Mouse (Mus musculus): ENCODE measurements around the gene Cbarp. TPM values are rescaled to one million over a fixed set of nuclear protein-coding genes. Genes with fewer than 3 reads are reported as not detected.

The Cbarp gene
- total and polyA plus RNA-seq, 2 experiments from 2014 or later, result 1.1 to 5.9 TPM

- no peak for TF ChIP-seq CTCF (IDR thresholded peaks at IDR 0.05; ENCODE audit: low read depth)
- TF ChIP-seq EP300 (IDR thresholded peaks at IDR 0.05; ENCODE audit: low read depth), result no peak
- DNase-seq (ENCODE audit: low spot score) (no peak), ATAC-seq (ENCODE audit: insufficient read depth, low read depth) (no peak)
- Histone ChIP-seq H3K27me3 (ENCODE audit: control insufficient read depth, insufficient read depth, low read length) (peaks cover 12% of the 10 kb centered on the region; the same call in 1 of the 2 replicates), H3K4me2 (ENCODE audit: low read depth, low read length) (peak overlapping the region; percentile 80), H3K9me3 (replicated peaks; ENCODE audit: control insufficient read depth, low read length) (no peaks in the 10 kb centered on the region), H3K36me3 (replicated peaks; ENCODE audit: control insufficient read depth, insufficient read depth, low read length) (peaks cover 28% of the 10 kb centered on the region), H3K9ac (replicated peaks; ENCODE audit: low read depth, low read length) (peak overlapping the region; percentile 88), H3K27ac (ENCODE audit: low read depth) (peak overlapping the region; percentile 92), H3K4me1 (ENCODE audit: control insufficient read depth, insufficient read depth) (peaks cover 40% of the 10 kb centered on the region), H3K4me3 (ENCODE audit: low read depth, low read length) (peak overlapping the region; percentile 64)
- WGBS, result 0% methylated on average over 15 of the region's 15 CpGs
Observed at GRCm38 (mm10) chr10:80142530-80142925, 1.9 kb upstream of the Cbarp start.

- Histone ChIP-seq H3K36me3 (replicated peaks; ENCODE audit: control insufficient read depth, insufficient read depth, low read length) (peaks cover 28% of the 10 kb centered on the region), H3K4me3 (ENCODE audit: low read depth, low read length) (peak overlapping the region; percentile 64), H3K27me3 (ENCODE audit: control insufficient read depth, insufficient read depth, low read length) (peaks cover 16% of the 10 kb centered on the region; the same call in 1 of the 2 replicates), H3K9me3 (replicated peaks; ENCODE audit: control insufficient read depth, low read length) (no peaks in the 10 kb centered on the region), H3K4me2 (ENCODE audit: low read depth, low read length) (peak overlapping the region; percentile 80), H3K4me1 (ENCODE audit: control insufficient read depth, insufficient read depth) (peaks cover 40% of the 10 kb centered on the region), H3K27ac (ENCODE audit: low read depth) (peak overlapping the region; percentile 92), H3K9ac (replicated peaks; ENCODE audit: low read depth, low read length) (peak overlapping the region; percentile 88)
- DNase-seq (ENCODE audit: low spot score) (peak; percentile 99), ATAC-seq (ENCODE audit: insufficient read depth, low read depth) (peak; percentile 83)
- under 1% methylated on average over 43 of the region's 43 CpGs for WGBS
- TF ChIP-seq CTCF (IDR thresholded peaks at IDR 0.05; ENCODE audit: low read depth) (no peak), EP300 (IDR thresholded peaks at IDR 0.05; ENCODE audit: low read depth) (no peak)
Observed at GRCm38 (mm10) chr10:80141786-80142529, 1.3 kb upstream of the Cbarp start.

- ATAC-seq (ENCODE audit: insufficient read depth, low read depth) (peak; percentile 78), DNase-seq (ENCODE audit: low spot score) (peak; percentile 96)
- Histone ChIP-seq H3K9ac (replicated peaks; ENCODE audit: low read depth, low read length) (no peak overlapping the region), H3K4me2 (ENCODE audit: low read depth, low read length) (peak overlapping the region; percentile 60), H3K4me3 (ENCODE audit: low read depth, low read length) (peak overlapping the region; percentile 64), H3K27ac (ENCODE audit: low read depth) (peak overlapping the region; percentile 81), H3K27me3 (ENCODE audit: control insufficient read depth, insufficient read depth, low read length) (peaks cover 22% of the 10 kb centered on the region; the same call in 1 of the 2 replicates), H3K9me3 (replicated peaks; ENCODE audit: control insufficient read depth, low read length) (no peaks in the 10 kb centered on the region), H3K36me3 (replicated peaks; ENCODE audit: control insufficient read depth, insufficient read depth, low read length) (peaks cover 28% of the 10 kb centered on the region), H3K4me1 (ENCODE audit: control insufficient read depth, insufficient read depth) (peaks cover 33% of the 10 kb centered on the region)
- WGBS, result 0% methylated on average over 26 of the region's 29 CpGs
- TF ChIP-seq CTCF (IDR thresholded peaks at IDR 0.05; ENCODE audit: low read depth), result peak; percentile 64
- 0 out of 2 replicates have a peak, but pooled peaks have one; percentile 66 for TF ChIP-seq EP300 (IDR thresholded peaks at IDR 0.05; ENCODE audit: low read depth)
Observed at GRCm38 (mm10) chr10:80141243-80141642, 608 bp upstream of the Cbarp start.

GRCm38 (mm10) chr10:80139975-80140665 lies 515 bp downstream of the Cbarp start:
- no peaks in the 10 kb centered on the region for H3K9me3 ChIP-seq (replicated peaks; ENCODE audit: control insufficient read depth, low read length)
- H3K9ac ChIP-seq (replicated peaks; ENCODE audit: low read depth, low read length), result no peak overlapping the region
- peaks cover 22% of the 10 kb centered on the region; the same call in 1 of the 2 replicates for H3K27me3 ChIP-seq (ENCODE audit: control insufficient read depth, insufficient read depth, low read length)
- WGBS, result 71% methylated on average over 11 of the region's 11 CpGs
- ATAC-seq (ENCODE audit: insufficient read depth, low read depth), result no peak
- peaks cover 18% of the 10 kb centered on the region for H3K36me3 ChIP-seq (replicated peaks; ENCODE audit: control insufficient read depth, insufficient read depth, low read length)
- no peak overlapping the region for H3K4me2 ChIP-seq (ENCODE audit: low read depth, low read length)
- TF ChIP-seq EP300 (IDR thresholded peaks at IDR 0.05; ENCODE audit: low read depth) (no peak), CTCF (IDR thresholded peaks at IDR 0.05; ENCODE audit: low read depth) (no peak)
- no peak overlapping the region for H3K4me3 ChIP-seq (ENCODE audit: low read depth, low read length)
- peaks cover 25% of the 10 kb centered on the region for H3K4me1 ChIP-seq (ENCODE audit: control insufficient read depth, insufficient read depth)
- DNase-seq (ENCODE audit: low spot score), result no peak
- H3K27ac ChIP-seq (ENCODE audit: low read depth), result no peak overlapping the region

GRCm38 (mm10) chr10:80139439-80139775 lies 1.2 kb downstream of the Cbarp start:
- WGBS, result 1% methylated on average over 7 of the region's 10 CpGs
- TF ChIP-seq EP300 (IDR thresholded peaks at IDR 0.05; ENCODE audit: low read depth), result no peak
- TF ChIP-seq CTCF (IDR thresholded peaks at IDR 0.05; ENCODE audit: low read depth), result no peak
- Histone ChIP-seq H3K36me3 (replicated peaks; ENCODE audit: control insufficient read depth, insufficient read depth, low read length) (peaks cover 11% of the 10 kb centered on the region), H3K9me3 (replicated peaks; ENCODE audit: control insufficient read depth, low read length) (no peaks in the 10 kb centered on the region), H3K4me2 (ENCODE audit: low read depth, low read length) (peak overlapping the region; percentile 99), H3K4me3 (ENCODE audit: low read depth, low read length) (peak overlapping the region; percentile 67), H3K27me3 (ENCODE audit: control insufficient read depth, insufficient read depth, low read length) (peaks cover 22% of the 10 kb centered on the region; the same call in 1 of the 2 replicates), H3K27ac (ENCODE audit: low read depth) (no peak overlapping the region), H3K4me1 (ENCODE audit: control insufficient read depth, insufficient read depth) (peaks cover 25% of the 10 kb centered on the region), H3K9ac (replicated peaks; ENCODE audit: low read depth, low read length) (peak overlapping the region; percentile 63)
- no peak for ATAC-seq (ENCODE audit: insufficient read depth, low read depth)
- no peak for DNase-seq (ENCODE audit: low spot score)
